In genomic region chr15:102984925-102985324, GRCm38 (mm10) we compare ENCODE assay signal across 23 mouse cellular contexts. TPM values are rescaled to one million over a fixed set of nuclear protein-coding genes. Genes with fewer than 3 reads are reported as not detected.
A peak's percentile ranks its signal among the peaks of the same experiment; 100 is the strongest.
DNase-seq lines count a peak whose midpoint lies in the region; ATAC-seq and TF ChIP-seq lines count a peak whose summit lies in the region.
"Had no signal": no experiment of that assay in that cellular context is flagged by ENCODE, and none has a peak within 500 bp of the region (broad histone marks: within the 10 kb centered on the region; RNA-seq: fewer than 3 reads in every experiment).

No protein-coding gene starts in this region.

- H3K4me3 ChIP-seq in gastrocnemius, adult 2 months, result no peak overlapping the region
- H3K4me3 ChIP-seq in kidney, postnatal 0 days (replicated peaks; ENCODE audit: low read depth, low read length), result no peak overlapping the region
- H3K4me3 ChIP-seq in neural tube, embryonic 14.5 days (ENCODE audit: low read depth, low read length), result peak overlapping the region; percentile 87
- no peak overlapping the region for H3K4me3 ChIP-seq in midbrain, embryonic 14.5 days (replicated peaks; ENCODE audit: low read depth, low read length)
- H3K4me3 ChIP-seq: embryonic facial prominence, embryonic 10.5 days; heart, adult 2 months; heart, embryonic 15.5 days; hindbrain, embryonic 10.5 days had no signal

- WGBS in kidney, postnatal 0 days, result 21% methylated on average over 3 of the region's 3 CpGs
- 6% methylated on average over 3 of the region's 3 CpGs for WGBS in neural tube, embryonic 14.5 days
- 3% methylated on average over 3 of the region's 3 CpGs for WGBS in midbrain, embryonic 14.5 days

- peaks cover 6% of the 10 kb centered on the region; the same call in 1 of the 2 replicates for H3K4me1 ChIP-seq in kidney, postnatal 0 days (replicated peaks; ENCODE audit: insufficient read depth, low read length)
- peaks cover 49% of the 10 kb centered on the region for H3K4me1 ChIP-seq in neural tube, embryonic 14.5 days (ENCODE audit: control insufficient read depth, insufficient read depth, low read length)
- H3K4me1 ChIP-seq in midbrain, embryonic 14.5 days (ENCODE audit: control insufficient read depth, insufficient read depth, low read length), result 0 out of 2 replicates have a peak, but pooled peaks cover 3% of the 10 kb centered on the region

- no peak for ATAC-seq in kidney, postnatal 0 days (replicated peaks; ENCODE audit: low FRiP score, low read depth)
- no peak for ATAC-seq in neural tube, embryonic 14.5 days (ENCODE audit: low read depth)
- no peak for ATAC-seq in midbrain, embryonic 14.5 days (ENCODE audit: low FRiP score, low TSS enrichment)
- ATAC-seq: forebrain, embryonic 14.5 days had no signal

- H3K4me2 ChIP-seq in kidney, postnatal 0 days (ENCODE audit: low read length), result peak overlapping the region; percentile 90
- peak overlapping the region; percentile 94 for H3K4me2 ChIP-seq in neural tube, embryonic 14.5 days (ENCODE audit: low read depth, low read length)
- H3K4me2 ChIP-seq in midbrain, embryonic 14.5 days (ENCODE audit: low read length), result no peak overlapping the region
- H3K4me2 ChIP-seq: heart, embryonic 11.5 days; heart, embryonic 15.5 days; hindbrain, embryonic 14.5 days had no signal

- no peak overlapping the region for H3K27ac ChIP-seq in gastrocnemius, adult 2 months
- H3K27ac ChIP-seq in kidney, postnatal 0 days, result no peak overlapping the region
- H3K27ac ChIP-seq in neural tube, embryonic 14.5 days (ENCODE audit: low read depth, low read length), result peak overlapping the region; percentile 99
- H3K27ac ChIP-seq in midbrain, embryonic 14.5 days (replicated peaks; ENCODE audit: low read depth, low read length), result no peak overlapping the region
- H3K27ac ChIP-seq: embryonic facial prominence, embryonic 10.5 days; heart, adult 2 months; heart, embryonic 15.5 days; hindbrain, embryonic 10.5 days; hindbrain, embryonic 14.5 days had no signal

- no peaks in the 10 kb centered on the region for H3K27me3 ChIP-seq in kidney, postnatal 0 days (ENCODE audit: insufficient read depth, low read length)
- H3K27me3 ChIP-seq in neural tube, embryonic 14.5 days (ENCODE audit: control insufficient read depth, insufficient read depth, low read length), result no peaks in the 10 kb centered on the region
- H3K27me3 ChIP-seq in midbrain, embryonic 14.5 days (ENCODE audit: control insufficient read depth, insufficient read depth, low read length), result peaks cover 99% of the 10 kb centered on the region

- peak; percentile 10 for DNase-seq in gastrocnemius, adult 2 months
- no peak for DNase-seq in gastrocnemius, postnatal 14 days
- DNase-seq in kidney, postnatal 0 days (ENCODE audit: low spot score), result peak; percentile 74
- no peak for DNase-seq in kidney, postnatal 10 days
- peak; percentile 58 for DNase-seq in neural tube, embryonic 10.5 days (ENCODE audit: extremely low spot score, low spot score)
- DNase-seq in midbrain, embryonic 14.5 days, result no peak
- DNase-seq in lung, postnatal 4 days, result no peak
- DNase-seq: adrenal gland, postnatal 10 days; cerebellum, adult 11 months; cerebellum, adult 9-10 months; cerebellum, postnatal 25 days; heart, adult 2 months; heart, postnatal 14 days had no signal

- no peaks in the 10 kb centered on the region for H3K9me3 ChIP-seq in kidney, postnatal 0 days (replicated peaks; ENCODE audit: low read length)
- H3K9me3 ChIP-seq in neural tube, embryonic 14.5 days (ENCODE audit: control insufficient read depth, low read length), result no peaks in the 10 kb centered on the region
- H3K9me3 ChIP-seq in midbrain, embryonic 14.5 days (ENCODE audit: control insufficient read depth, low read length), result no peaks in the 10 kb centered on the region
- H3K9me3 ChIP-seq: embryonic facial prominence, embryonic 10.5 days; heart, embryonic 15.5 days; hindbrain, embryonic 10.5 days had no signal

- intact Hi-C loops in gastrocnemius, adult 2 months (cut with DNase I), result no loop called here
- intact Hi-C loops in gastrocnemius, postnatal 14 days (cut with DNase I; ENCODE audit: low total_unique reads), result loop anchor here (5.0 kb wide), 2 partner anchors 137 to 182 kb away; partner anchors contain the start of gene Smug1

- no peak for TF ChIP-seq CTCF in gastrocnemius, adult 2 months (IDR thresholded peaks at IDR 0.05)
- TF ChIP-seq CTCF in kidney, postnatal 0 days (IDR thresholded peaks at IDR 0.05; ENCODE audit: low read depth), result no peak

- no peaks in the 10 kb centered on the region for H3K36me3 ChIP-seq in kidney, postnatal 0 days (ENCODE audit: insufficient read depth, low read length)
- H3K36me3 ChIP-seq in neural tube, embryonic 14.5 days (ENCODE audit: control insufficient read depth, insufficient read depth, low read length), result no peaks in the 10 kb centered on the region
- no peaks in the 10 kb centered on the region for H3K36me3 ChIP-seq in midbrain, embryonic 14.5 days (ENCODE audit: control insufficient read depth, insufficient read depth, low read length)
- H3K36me3 ChIP-seq: embryonic facial prominence, embryonic 10.5 days; heart, embryonic 15.5 days; hindbrain, embryonic 10.5 days had no signal

- H3K9ac ChIP-seq in kidney, postnatal 0 days (ENCODE audit: low read depth, low read length), result peak overlapping the region; percentile 40; the same call in 1 of the 2 replicates
- H3K9ac ChIP-seq in neural tube, embryonic 14.5 days (replicated peaks; ENCODE audit: low read depth, low read length), result peak overlapping the region; percentile 100
- H3K9ac ChIP-seq in midbrain, embryonic 14.5 days (replicated peaks; ENCODE audit: low read length), result no peak overlapping the region
- H3K9ac ChIP-seq: heart, embryonic 15.5 days; hindbrain, embryonic 14.5 days had no signal

RNA-seq across cellular contexts. Expression of gene Hoxc8, which starts 5.5 kb away (rescaled TPM):
- total RNA-seq in gastrocnemius, adult 2 months (2021), result 1 to 10 TPM; 1.0 to 2.8 TPM
- 1 to 10 TPM; 1.1 to 1.2 TPM for total RNA-seq in gastrocnemius, postnatal 14 days (2021)
- polyA plus RNA-seq in kidney, postnatal 0 days (2015; fragmentation: Nextera tagmentation; extraction: Ambion mirVana), result 5.8 TPM in 2 replicates
- 50.1 and 136 TPM in 2 replicates for polyA plus RNA-seq in neural tube, embryonic 14.5 days (2014; fragmentation: Nextera tagmentation; extraction: Ambion mirVana)
- not detected in 2 replicates for polyA plus RNA-seq in midbrain, embryonic 14.5 days (2014; fragmentation: Nextera tagmentation; extraction: Ambion mirVana)
- total RNA-seq: heart, adult 2 months; heart, postnatal 14 days had no signal
- polyA plus RNA-seq: brain, embryonic 14.5 days; cortical plate, adult 2 months; embryonic facial prominence, embryonic 10.5 days; embryonic facial prominence, embryonic 14.5 days; forebrain, embryonic 14.5 days; heart, adult 2 months; heart, embryonic 15.5 days; hindbrain, embryonic 10.5 days had no signal

RNA-seq across cellular contexts. Expression of gene Hoxc9, which starts 8.7 kb away (rescaled TPM):
- total RNA-seq in gastrocnemius, adult 2 months (2021), result 1 to 10 TPM; 6.7 to 8.3 TPM
- total RNA-seq in gastrocnemius, postnatal 14 days (2021), result 1 to 10 TPM; 5.7 to 5.8 TPM
- polyA plus RNA-seq in kidney, postnatal 0 days (2015; fragmentation: Nextera tagmentation; extraction: Ambion mirVana), result 11.0 and 12.4 TPM in 2 replicates
- polyA plus RNA-seq in neural tube, embryonic 14.5 days (2014; fragmentation: Nextera tagmentation; extraction: Ambion mirVana), result 46.9 and 49.8 TPM in 2 replicates
- polyA plus RNA-seq in midbrain, embryonic 14.5 days (2014; fragmentation: Nextera tagmentation; extraction: Ambion mirVana), result not detected in 2 replicates
- total RNA-seq: heart, adult 2 months; heart, postnatal 14 days had no signal
- polyA plus RNA-seq: brain, embryonic 14.5 days; cortical plate, adult 2 months; embryonic facial prominence, embryonic 10.5 days; embryonic facial prominence, embryonic 14.5 days; forebrain, embryonic 14.5 days; heart, adult 2 months; heart, embryonic 11.5 days; heart, embryonic 15.5 days; hindbrain, embryonic 10.5 days had no signal

RNA-seq across cellular contexts. Expression of gene Hoxc6, which starts 13.1 kb away (rescaled TPM):
- 1 to 10 TPM; 8.1 to 8.6 TPM for total RNA-seq in gastrocnemius, adult 2 months (2021)
- 1 to 10 TPM; 5.2 to 5.9 TPM for total RNA-seq in gastrocnemius, postnatal 14 days (2021)
- polyA plus RNA-seq in kidney, postnatal 0 days (2015; fragmentation: Nextera tagmentation; extraction: Ambion mirVana), result 7.8 and 9.3 TPM in 2 replicates
- 23.0 and 38.7 TPM in 2 replicates for polyA plus RNA-seq in neural tube, embryonic 14.5 days (2014; fragmentation: Nextera tagmentation; extraction: Ambion mirVana)
- not detected in 2 replicates for polyA plus RNA-seq in midbrain, embryonic 14.5 days (2014; fragmentation: Nextera tagmentation; extraction: Ambion mirVana)
- total RNA-seq: heart, adult 2 months; heart, postnatal 14 days had no signal
- polyA plus RNA-seq: cortical plate, adult 2 months; embryonic facial prominence, embryonic 10.5 days; forebrain, embryonic 14.5 days; heart, adult 2 months; hindbrain, embryonic 10.5 days had no signal

RNA-seq across cellular contexts. Expression of gene Hoxc5, which starts 17.7 kb away (rescaled TPM):
- 1 to 10 TPM; 2.7 to 2.9 TPM for total RNA-seq in gastrocnemius, adult 2 months (2021)
- total RNA-seq in gastrocnemius, postnatal 14 days (2021), result 1 to 10 TPM; 1.4 to 1.8 TPM
- 2.7 and 3.9 TPM in 2 replicates for polyA plus RNA-seq in kidney, postnatal 0 days (2015; fragmentation: Nextera tagmentation; extraction: Ambion mirVana)
- polyA plus RNA-seq in neural tube, embryonic 14.5 days (2014; fragmentation: Nextera tagmentation; extraction: Ambion mirVana), result 3.6 and 10.2 TPM in 2 replicates
- polyA plus RNA-seq in midbrain, embryonic 14.5 days (2014; fragmentation: Nextera tagmentation; extraction: Ambion mirVana), result 0.12 TPM in 1 of 2 replicates, not detected in the other
- total RNA-seq: heart, adult 2 months; heart, postnatal 14 days had no signal
- polyA plus RNA-seq: cortical plate, adult 2 months; forebrain, embryonic 14.5 days had no signal

RNA-seq across cellular contexts. Expression of gene Hoxc10, which starts 18.3 kb away (rescaled TPM):
- total RNA-seq in gastrocnemius, adult 2 months (2021), result 10 to 100 TPM; 72.4 to 84.8 TPM
- total RNA-seq in gastrocnemius, postnatal 14 days (2021), result 10 to 100 TPM; 47.9 to 48.0 TPM
- 30.6 and 34.1 TPM in 2 replicates for polyA plus RNA-seq in kidney, postnatal 0 days (2015; fragmentation: Nextera tagmentation; extraction: Ambion mirVana)
- polyA plus RNA-seq in neural tube, embryonic 14.5 days (2014; fragmentation: Nextera tagmentation; extraction: Ambion mirVana), result 46.1 and 94.7 TPM in 2 replicates
- polyA plus RNA-seq in midbrain, embryonic 14.5 days (2014; fragmentation: Nextera tagmentation; extraction: Ambion mirVana), result not detected in 2 replicates
- total RNA-seq: heart, adult 2 months; heart, postnatal 14 days had no signal
- polyA plus RNA-seq: brain, embryonic 14.5 days; cortical plate, adult 2 months; embryonic facial prominence, embryonic 10.5 days; embryonic facial prominence, embryonic 14.5 days; forebrain, embryonic 14.5 days; heart, adult 2 months; heart, embryonic 15.5 days; hindbrain, embryonic 10.5 days; hindbrain, embryonic 14.5 days had no signal

Comparison
In these comparisons a context has a peak if more than half of its experiments do, and no peak if none do; other contexts are left out.
1. DNase-seq: peak in gastrocnemius, adult 2 months (single experiment), kidney, postnatal 0 days (single experiment) and neural tube, embryonic 10.5 days (single experiment); none in gastrocnemius, postnatal 14 days (single experiment), kidney, postnatal 10 days (single experiment), midbrain, embryonic 14.5 days (single experiment) and lung, postnatal 4 days (0 of 2).
2. RNA of gene Hoxc9, which starts 8.7 kb away (polyA plus RNA-seq): 46.9 to 49.8 TPM in neural tube, embryonic 14.5 days and 11.0 to 12.4 TPM in kidney, postnatal 0 days; not detected in midbrain, embryonic 14.5 days; every median in the first group is over 10 times any median in the second.